Mouse (Mus musculus) thymus, adult 2 months (tissue): ENCODE results near the gene Foxr1. TPM values are rescaled to one million over a fixed set of nuclear protein-coding genes. Genes with fewer than 3 reads are reported as not detected.
"Not testable (repeated sequence)": the region's sequence is repeated elsewhere in the genome, so short reads cannot be mapped to it uniquely, and the experiment has no call there.

ENCODE experiments used
- DNase-seq: peaks from one replicate; pipeline ENCODE4 v3.0.0; 2021
- H3K27ac ChIP-seq: fragments of 200-500 bp; 2 replicates; pipeline ENCODE4 v1.5.1; 2012; ENCODE audit warnings: low read length, control low read depth; ENCODE audit not compliant: control insufficient read depth, insufficient read depth
- H3K27me3 ChIP-seq: fragments of 200-500 bp; 2 replicates; pipeline ENCODE4 v1.6.1; 2012; ENCODE audit warnings: mild to moderate bottlenecking, low read length, moderate library complexity, mixed read lengths; ENCODE audit not compliant: control insufficient read depth, insufficient read depth
- H3K36me3 ChIP-seq: fragments of 200-500 bp; 2 replicates; pipeline ENCODE4 v1.6.1; 2012; ENCODE audit warnings: mild to moderate bottlenecking, low read length, moderate library complexity; ENCODE audit not compliant: control insufficient read depth, insufficient read depth
- H3K4me1 ChIP-seq: fragments of 200-500 bp; replicated peaks from 2 replicates; pipeline ENCODE4 v1.6.1; 2012; ENCODE audit warnings: low read length; ENCODE audit not compliant: control insufficient read depth, insufficient read depth
- H3K4me3 ChIP-seq: fragments of 200-500 bp; 2 replicates; pipeline ENCODE4 v1.5.1; 2012; ENCODE audit warnings: mild to moderate bottlenecking, low read length, control low read depth, moderate library complexity; ENCODE audit not compliant: control insufficient read depth, insufficient read depth
- CTCF ChIP-seq: fragments of 200-500 bp; IDR thresholded peaks from 2 replicates; pipeline ENCODE4 v1.5.1; 2012; ENCODE audit warnings: mild to moderate bottlenecking, control low read depth, low read length, moderate library complexity, borderline replicate concordance; ENCODE audit not compliant: control insufficient read depth, poor library complexity, insufficient read depth; ENCODE audit errors: extremely low read depth
- POLR2A ChIP-seq: fragments of 200-500 bp; IDR thresholded peaks from 2 replicates; pipeline ENCODE4 v1.6.1; 2012; ENCODE audit warnings: mild to moderate bottlenecking, low read length, control low read depth, moderate library complexity; ENCODE audit not compliant: control insufficient read depth, poor library complexity, insufficient read depth; ENCODE audit errors: extremely low read depth
- WGBS: fragments of 180-500 bp; shearing (Covaris S2); methylation state at CpG from one replicate; pipeline ENCODE4 v1.1.7; 2018; 5-methylcytosine and 5-hydroxymethylcytosine counted together
- polyA plus RNA-seq: library from polyadenylated mRNA; depleted of rRNA; stranded (reverse); fragments of >200 nt; gene quantifications from 2 replicates; pipeline ENCODE4 v1.2.3, GENCODE M21; 2012

Gene Foxr1
- polyA plus RNA-seq, 1 experiment, result 0.08 TPM

DNA sequence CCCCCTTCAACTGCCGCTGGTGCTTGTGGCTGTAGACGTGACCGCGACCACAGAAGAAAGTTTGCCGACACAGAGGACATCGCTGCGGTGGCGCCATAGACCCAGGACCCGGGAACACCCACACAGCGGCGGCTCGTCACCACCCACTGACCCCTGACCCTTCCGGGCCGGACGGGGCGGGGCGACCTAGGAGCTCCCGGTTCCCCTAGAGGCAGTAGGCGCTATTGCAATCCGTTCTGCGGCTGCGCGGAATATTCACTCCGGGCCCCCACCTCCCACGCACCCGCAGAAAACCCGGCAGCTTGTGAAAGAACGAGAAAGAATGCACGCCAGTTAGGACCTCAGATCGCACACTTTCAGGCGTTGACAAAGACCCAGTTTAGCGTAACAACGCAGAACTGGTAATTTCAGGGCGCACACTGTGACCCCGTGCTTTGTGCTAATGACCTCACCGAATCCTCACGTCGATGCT is 23.0 kb downstream of the Foxr1 start:
- H3K27me3 ChIP-seq, result no peaks in the 10 kb centered on the region
- H3K4me3 ChIP-seq, result peak overlapping the region; percentile 84
- under 1% methylated on average over 38 of the region's 38 CpGs for WGBS
- peaks cover 9% of the 10 kb centered on the region for H3K4me1 ChIP-seq
- H3K36me3 ChIP-seq, result peaks cover 4% of the 10 kb centered on the region; the same call in 1 of the 2 replicates
- peak; percentile 92 for DNase-seq
- H3K27ac ChIP-seq, result peak overlapping the region; percentile 63; the same call in 1 of the 2 replicates
- peak; percentile 87 for TF ChIP-seq CTCF
- no peak for TF ChIP-seq POLR2A

DNA sequence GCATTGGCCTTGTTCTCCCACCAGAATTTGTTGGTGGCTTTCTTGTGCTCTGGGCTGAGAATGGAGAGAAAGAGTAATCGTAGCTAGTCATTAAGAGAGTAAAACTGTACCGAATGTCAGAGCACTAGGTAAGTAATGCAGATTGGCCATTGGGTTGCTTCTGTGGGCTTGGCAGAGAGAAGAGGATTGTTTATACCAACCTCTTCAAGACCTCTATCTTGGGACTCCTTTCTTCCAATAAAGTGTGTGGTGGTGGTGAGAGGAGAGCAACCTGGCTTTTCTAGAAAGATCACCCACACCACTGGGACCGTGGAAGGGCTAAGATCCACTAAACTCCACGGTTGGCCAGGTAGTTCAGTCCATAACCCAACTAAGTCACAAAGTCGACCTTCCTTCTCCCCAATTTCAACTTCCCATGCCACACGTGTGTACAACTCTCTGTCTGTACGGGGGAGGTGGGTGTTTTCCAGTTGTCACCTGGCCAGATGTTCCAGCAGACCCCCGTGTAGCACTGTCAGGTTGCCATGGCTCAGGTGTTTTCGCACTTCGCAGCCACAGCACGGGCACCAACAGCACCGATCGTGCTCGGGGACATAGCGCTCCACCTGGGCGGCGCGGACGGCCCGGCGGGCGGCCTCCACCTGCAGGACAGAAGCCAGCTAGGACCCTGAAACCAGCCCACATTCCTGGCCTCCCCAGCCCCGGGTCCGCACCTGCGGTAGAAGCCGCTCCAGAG is 23.6 kb downstream of the Foxr1 start:
- H3K4me3 ChIP-seq, result peak overlapping the region; percentile 84
- peaks cover 11% of the 10 kb centered on the region for H3K4me1 ChIP-seq
- TF ChIP-seq CTCF (no peak), POLR2A (no peak)
- WGBS, result 6% methylated on average over 26 of the region's 26 CpGs
- H3K36me3 ChIP-seq, result peaks cover 7% of the 10 kb centered on the region; the same call in 1 of the 2 replicates
- no peaks in the 10 kb centered on the region for H3K27me3 ChIP-seq
- no peak for DNase-seq
- H3K27ac ChIP-seq, result no peak overlapping the region

DNA sequence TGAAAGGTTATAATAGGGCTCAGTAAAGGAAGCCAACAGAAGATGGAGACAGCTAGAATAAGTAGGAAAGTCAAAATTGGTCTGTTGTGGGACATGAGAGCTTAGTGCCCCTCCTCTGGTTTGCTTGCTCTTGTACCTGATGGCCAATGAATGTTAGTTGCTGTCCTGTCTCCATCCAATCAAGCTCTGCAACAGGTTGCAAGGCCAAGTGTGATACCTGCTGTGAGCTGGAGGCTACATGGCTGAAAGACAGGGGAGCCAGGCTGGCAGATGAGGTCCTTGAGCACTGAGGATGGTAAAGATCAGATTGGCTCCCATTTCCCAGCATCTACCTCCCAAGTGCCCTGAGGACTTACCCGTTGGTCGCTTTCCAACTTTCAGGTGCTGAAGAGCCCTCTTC is 28.2 kb downstream of the Foxr1 start:
- Histone ChIP-seq H3K36me3 (peaks cover 26% of the 10 kb centered on the region), H3K4me1 (peaks cover 13% of the 10 kb centered on the region), H3K27me3 (no peaks in the 10 kb centered on the region), H3K27ac (no peak overlapping the region), H3K4me3 (no peak overlapping the region)
- no peak for TF ChIP-seq POLR2A
- 93% methylated on average over 2 of the region's 2 CpGs for WGBS
- DNase-seq, result no peak

DNA sequence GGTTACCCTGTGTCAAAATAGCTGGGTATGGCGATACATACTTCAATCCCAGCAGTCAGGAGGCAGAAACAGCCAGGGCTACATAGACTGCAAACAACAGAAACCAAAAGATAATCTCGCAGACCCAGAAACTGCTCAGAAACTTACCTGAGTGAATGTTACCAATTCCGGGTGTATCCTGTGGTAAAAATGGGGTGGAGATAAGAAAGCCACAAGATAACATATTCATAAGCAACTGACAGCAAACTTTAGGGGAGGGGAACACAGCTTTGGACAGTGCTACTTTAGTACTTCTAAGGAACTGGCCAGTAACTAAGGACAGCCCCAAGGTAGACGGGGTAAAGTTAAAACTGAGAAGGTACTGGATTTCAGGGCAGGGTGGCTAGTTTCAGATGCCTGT is 28.6 kb downstream of the Foxr1 start:
- no peak overlapping the region for H3K27ac ChIP-seq
- DNase-seq, result no peak
- peaks cover 11% of the 10 kb centered on the region for H3K4me1 ChIP-seq
- no peak for TF ChIP-seq CTCF
- TF ChIP-seq POLR2A, result no peak
- 58% methylated on average over 4 of the region's 4 CpGs for WGBS
- peaks cover 26% of the 10 kb centered on the region for H3K36me3 ChIP-seq
- no peaks in the 10 kb centered on the region for H3K27me3 ChIP-seq
- no peak overlapping the region for H3K4me3 ChIP-seq

DNA sequence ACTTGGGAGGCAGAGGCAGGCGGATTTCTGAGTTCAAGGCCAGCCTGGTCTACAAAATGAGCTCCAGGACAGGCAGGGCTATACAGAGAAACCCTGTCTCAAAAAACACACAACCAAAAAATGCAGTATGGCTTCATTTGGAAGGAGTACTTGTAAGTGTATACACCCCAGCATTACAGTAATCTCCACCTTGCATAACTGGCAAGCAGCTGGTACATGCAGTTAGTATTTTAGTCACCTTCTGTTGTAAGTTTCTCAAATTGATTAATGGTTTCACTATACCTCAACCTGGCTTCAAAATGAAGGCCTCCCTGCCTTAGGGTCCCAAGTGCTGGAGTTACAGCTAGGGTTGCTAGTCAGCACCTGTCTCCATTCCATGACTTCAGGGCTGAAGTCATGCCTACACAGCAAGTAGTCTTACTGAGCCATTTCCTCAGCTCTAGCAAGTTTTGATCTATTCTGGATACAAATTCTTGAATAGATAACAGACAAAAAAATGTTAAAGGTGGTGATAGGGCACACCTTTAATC is 29.3 kb downstream of the Foxr1 start:
- Histone ChIP-seq H3K36me3 (peaks cover 26% of the 10 kb centered on the region), H3K4me1 (peaks cover 9% of the 10 kb centered on the region; the same call in 1 of the 2 replicates)

DNA sequence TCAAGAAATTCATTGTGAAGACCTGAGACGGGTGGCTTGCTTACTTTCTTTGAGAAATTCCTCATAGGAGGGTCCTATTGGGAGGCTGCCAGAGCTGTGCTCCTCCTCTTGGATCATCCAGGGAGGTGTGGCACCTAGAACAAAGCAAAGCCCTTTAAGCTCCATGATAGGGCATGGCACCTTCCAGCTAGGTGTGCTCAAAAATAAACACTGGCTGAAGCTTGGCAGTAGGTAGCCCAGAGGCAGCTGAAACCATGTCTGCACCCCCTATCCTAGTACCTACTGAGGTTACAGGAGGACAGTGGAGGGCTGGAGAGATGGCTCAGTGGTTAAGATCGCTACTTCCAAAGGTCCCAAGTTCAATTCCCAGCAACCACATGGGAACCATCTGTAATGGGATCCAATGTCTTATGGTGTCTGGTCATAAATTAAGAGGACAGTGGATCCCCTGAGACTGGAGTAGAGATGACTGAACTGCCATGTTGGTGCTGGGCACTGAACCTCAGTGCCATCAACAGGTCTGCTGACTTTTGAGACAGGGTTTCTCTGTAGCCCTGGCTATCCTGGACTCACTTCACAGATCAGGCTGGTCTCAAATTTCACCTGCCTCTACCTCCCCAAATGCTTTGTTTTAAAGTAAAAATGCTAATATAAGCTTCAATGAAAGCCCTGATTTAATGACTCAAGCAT is 30.1 kb downstream of the Foxr1 start:
- Histone ChIP-seq H3K4me3 (no peak overlapping the region), H3K27me3 (no peaks in the 10 kb centered on the region), H3K4me1 (peaks cover 11% of the 10 kb centered on the region; the same call in 1 of the 2 replicates), H3K36me3 (peaks cover 26% of the 10 kb centered on the region), H3K27ac (no peak overlapping the region)
- no peak for DNase-seq
- 94% methylated on average over 2 of the region's 2 CpGs for WGBS
- no peak for TF ChIP-seq CTCF

More for the DNA sequence above, 29.3 kb downstream of the Foxr1 start:
- DNase-seq, result no peak
- TF ChIP-seq CTCF (no peak), POLR2A (no peak)
- no peak overlapping the region for H3K27ac ChIP-seq
- WGBS, result 92% methylated on average over 1 of the region's 1 CpGs
- no peak overlapping the region for H3K4me3 ChIP-seq
- no peaks in the 10 kb centered on the region for H3K27me3 ChIP-seq

DNA sequence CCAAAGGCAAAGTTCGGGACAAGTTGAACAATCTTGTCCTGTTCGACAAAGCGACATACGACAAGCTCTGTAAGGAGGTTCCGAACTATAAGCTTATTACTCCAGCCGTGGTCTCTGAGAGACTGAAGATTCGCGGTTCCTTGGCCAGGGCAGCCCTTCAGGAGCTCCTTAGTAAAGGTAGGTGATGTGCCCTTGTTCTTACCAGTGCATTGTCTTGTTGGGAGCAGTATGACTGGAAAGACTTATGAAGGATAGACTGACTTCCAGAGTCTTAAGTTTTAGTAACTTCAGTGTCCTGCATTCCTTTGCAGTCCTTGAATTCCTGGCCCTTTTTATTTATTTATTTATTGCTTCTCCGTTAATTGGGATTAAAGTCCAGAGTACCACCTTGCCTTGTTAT is 32.2 kb downstream of the Foxr1 start:
- not testable (repeated sequence) for H3K27me3 ChIP-seq, H3K4me3 ChIP-seq, H3K27ac ChIP-seq, DNase-seq
- WGBS, result 77% methylated on average over 9 of the region's 9 CpGs
- Histone ChIP-seq H3K4me1 (peaks cover 11% of the 10 kb centered on the region; the same call in 1 of the 2 replicates), H3K36me3 (peaks cover 41% of the 10 kb centered on the region)
